Mouse (Mus musculus) C2C12 (cell line): ENCODE data around the gene Taf6l. TPM values are rescaled to one million over a fixed set of nuclear protein-coding genes. Genes with fewer than 3 reads are reported as not detected.

ENCODE experiments used
- H3K27me3 ChIP-seq: one replicate; pipeline ENCODE4 v1.6.1; 2011; ENCODE audit not compliant: control insufficient read depth, insufficient read depth, insufficient read length
- H3K36me3 ChIP-seq: one replicate; pipeline ENCODE4 v1.6.1; 2011; ENCODE audit not compliant: control insufficient read depth, insufficient read depth
- H3K4me3 ChIP-seq: one replicate; pipeline ENCODE4 v1.5.1; 2011; ENCODE audit warnings: mild to moderate bottlenecking, control low read depth; ENCODE audit not compliant: poor library complexity, insufficient read depth, severe bottlenecking
- H3K79me2 ChIP-seq: one replicate; pipeline ENCODE4 v1.6.1; 2011; ENCODE audit not compliant: control insufficient read depth, insufficient read depth
- H3K79me3 ChIP-seq: one replicate; pipeline ENCODE4 v1.6.1; 2011; ENCODE audit warnings: low read depth, control low read depth
- H3ac ChIP-seq: one replicate; pipeline ENCODE3; 2011; ENCODE audit warnings: low read depth; ENCODE audit not compliant: control insufficient read depth, insufficient read length
- CEBPB ChIP-seq: IDR thresholded peaks from one replicate; pipeline ENCODE4 v1.6.1; 2011; ENCODE audit warnings: low read depth, mild to moderate bottlenecking, control low read depth, moderate library complexity
- CTCF ChIP-seq: IDR thresholded peaks from one replicate; pipeline ENCODE4 v1.5.1; 2011; ENCODE audit not compliant: control insufficient read depth, insufficient read depth, insufficient read length
- FOSL1 ChIP-seq: IDR thresholded peaks from one replicate; pipeline ENCODE4 v1.8.0; 2011; ENCODE audit warnings: mild to moderate bottlenecking, low read length; ENCODE audit not compliant: poor library complexity, insufficient read depth, severe bottlenecking
- MAX ChIP-seq: IDR thresholded peaks from one replicate; pipeline ENCODE4 v1.6.1; 2011; ENCODE audit warnings: mild to moderate bottlenecking, control low read depth
- MYOD1 ChIP-seq: IDR thresholded peaks from one replicate; pipeline ENCODE4 v1.6.1; 2011; ENCODE audit warnings: low read depth; ENCODE audit not compliant: control insufficient read depth, insufficient read length
- MYOG ChIP-seq: IDR thresholded peaks from one replicate; pipeline ENCODE4 v1.6.1; 2011; ENCODE audit not compliant: control insufficient read depth, insufficient read length; ENCODE audit errors: extremely low read depth
- USF1 ChIP-seq: IDR thresholded peaks from one replicate; pipeline ENCODE4 v1.6.1; 2011; ENCODE audit warnings: low read depth, mild to moderate bottlenecking, control low read depth, moderate library complexity
- polyA plus RNA-seq: library from polyadenylated mRNA; unstranded; fragments of >200 nt; fragmentation: generic; extraction: Trizol; gene quantifications from one replicate; pipeline ENCODE4 v1.2.1, GENCODE M21; 2012; ENCODE audit warnings: missing spikeins

The Taf6l gene
- polyA plus RNA-seq, 1 experiment: 28.5 TPM

- Histone ChIP-seq H3ac (no peak overlapping the region), H3K79me3 (no peaks in the 10 kb centered on the region), H3K27me3 (no peaks in the 10 kb centered on the region), H3K36me3 (peaks cover 23% of the 10 kb centered on the region), H3K79me2 (peaks cover 12% of the 10 kb centered on the region), H3K4me3 (no peak overlapping the region)
- TF ChIP-seq FOSL1 (no peak), MYOD1 (no peak), MYOG (no peak), CTCF (no peak), CEBPB (no peak), USF1 (no peak), MAX (no peak)
Observed at GRCm38 (mm10) chr19:8788521-8788920, 2.3 kb upstream of the Taf6l start.

- Histone ChIP-seq H3K4me3 (peak overlapping the region; percentile 68), H3K27me3 (no peaks in the 10 kb centered on the region), H3K36me3 (peaks cover 64% of the 10 kb centered on the region), H3K79me2 (peaks cover 50% of the 10 kb centered on the region), H3K79me3 (peaks cover 14% of the 10 kb centered on the region), H3ac (peak overlapping the region; percentile 92)
- no peak for TF ChIP-seq CEBPB
- no peak for TF ChIP-seq MAX
- TF ChIP-seq FOSL1: no peak
- TF ChIP-seq USF1: no peak
- no peak for TF ChIP-seq MYOG
- no peak for TF ChIP-seq MYOD1
Observed at GRCm38 (mm10) chr19:8774951-8775421, 11.2 kb downstream of the Taf6l start.

GRCm38 (mm10) chr19:8774086-8774835, 12.0 kb downstream of the Taf6l start, which contains the start of gene Tmem179b:
Gene Tmem179b, minus strand, starts transcription at chr19:8774467.
- H3K79me3 ChIP-seq: peaks cover 14% of the 10 kb centered on the region
- H3ac ChIP-seq: peak within 1 kb of the TSS; percentile 92
- TF ChIP-seq USF1 (no peak), MYOG (no peak), CEBPB (no peak), MAX (peak; percentile 15), FOSL1 (no peak), MYOD1 (no peak), CTCF (no peak)
- no peaks in the 10 kb centered on the region for H3K27me3 ChIP-seq
- H3K79me2 ChIP-seq: peaks cover 50% of the 10 kb centered on the region
- H3K4me3 ChIP-seq: peak within 1 kb of the TSS; percentile 68
- peaks cover 65% of the 10 kb centered on the region for H3K36me3 ChIP-seq

- TF ChIP-seq MYOG (no peak), FOSL1 (no peak), CEBPB (no peak), MYOD1 (no peak), CTCF (no peak), USF1 (no peak), MAX (no peak)
- peaks cover 69% of the 10 kb centered on the region for H3K36me3 ChIP-seq
- H3K79me3 ChIP-seq: peaks cover 14% of the 10 kb centered on the region
- peaks cover 50% of the 10 kb centered on the region for H3K79me2 ChIP-seq
- no peaks in the 10 kb centered on the region for H3K27me3 ChIP-seq
- H3K4me3 ChIP-seq: no peak overlapping the region
- peak overlapping the region; percentile 60 for H3ac ChIP-seq
Observed at GRCm38 (mm10) chr19:8773409-8773808, 12.8 kb downstream of the Taf6l start.

- Histone ChIP-seq H3K36me3 (peaks cover 69% of the 10 kb centered on the region), H3K79me2 (peaks cover 50% of the 10 kb centered on the region), H3K4me3 (no peak overlapping the region), H3K79me3 (peaks cover 14% of the 10 kb centered on the region), H3ac (no peak overlapping the region), H3K27me3 (no peaks in the 10 kb centered on the region)
- TF ChIP-seq MAX: no peak
- no peak for TF ChIP-seq MYOD1
- no peak for TF ChIP-seq CTCF
- no peak for TF ChIP-seq MYOG
- no peak for TF ChIP-seq FOSL1
- TF ChIP-seq USF1: no peak
- no peak for TF ChIP-seq CEBPB
Observed at GRCm38 (mm10) chr19:8772996-8773395, 13.2 kb downstream of the Taf6l start.
